Mouse (Mus musculus) ovary, adult 18-20 months (tissue): ENCODE results near the gene Abhd2.

Experiments
- DNase-seq: peaks from one replicate; pipeline ENCODE4 v3.0.0; 2022; ENCODE audit warnings: low spot score, mixed read lengths

Gene Abhd2

GRCm38 (mm10) chr7:79272789-79273718 is at the start of gene Abhd2:
Gene Abhd2, plus strand, starts transcription at chr7:79273199.
- DNase-seq, result peak; percentile 99

- no peak for DNase-seq
Observed at GRCm38 (mm10) chr7:79225477-79225876, 47.5 kb upstream of the Abhd2 start.

- DNase-seq, result no peak
Observed at GRCm38 (mm10) chr7:79226172-79226571, 46.8 kb upstream of the Abhd2 start.

- no peak for DNase-seq
Observed at GRCm38 (mm10) chr7:79226834-79227486, 46.0 kb upstream of the Abhd2 start.

- DNase-seq, result peak; percentile 35
Observed at GRCm38 (mm10) chr7:79228471-79228870, 44.5 kb upstream of the Abhd2 start.

- no peak for DNase-seq
Observed at GRCm38 (mm10) chr7:79231577-79231976, 41.4 kb upstream of the Abhd2 start.

- no peak for DNase-seq
Observed at GRCm38 (mm10) chr7:79232048-79232447, 41.0 kb upstream of the Abhd2 start.

GRCm38 (mm10) chr7:79238741-79239140 is 34.3 kb upstream of the Abhd2 start:
- no peak for DNase-seq

GRCm38 (mm10) chr7:79241931-79242625 is 30.9 kb upstream of the Abhd2 start:
- DNase-seq, result no peak

- no peak for DNase-seq
Observed at GRCm38 (mm10) chr7:79243236-79243635, 29.8 kb upstream of the Abhd2 start.

GRCm38 (mm10) chr7:79246039-79246670 is 26.8 kb upstream of the Abhd2 start:
- no peak for DNase-seq

GRCm38 (mm10) chr7:79247408-79247807 is 25.6 kb upstream of the Abhd2 start:
- DNase-seq, result no peak

- no peak for DNase-seq
Observed at GRCm38 (mm10) chr7:79247881-79248389, 25.1 kb upstream of the Abhd2 start.

- DNase-seq, result no peak
Observed at GRCm38 (mm10) chr7:79249581-79249980, 23.4 kb upstream of the Abhd2 start.

GRCm38 (mm10) chr7:79254248-79254888 is 18.6 kb upstream of the Abhd2 start:
- DNase-seq, result peak; percentile 36

GRCm38 (mm10) chr7:79255350-79255749 is 17.6 kb upstream of the Abhd2 start:
- DNase-seq, result no peak

GRCm38 (mm10) chr7:79255752-79256151 is 17.2 kb upstream of the Abhd2 start:
- DNase-seq, result no peak

- no peak for DNase-seq
Observed at GRCm38 (mm10) chr7:79256716-79257115, 16.3 kb upstream of the Abhd2 start.

- DNase-seq, result peak; percentile 20
Observed at GRCm38 (mm10) chr7:79258981-79259542, 13.9 kb upstream of the Abhd2 start.

GRCm38 (mm10) chr7:79262478-79262877 is 10.5 kb upstream of the Abhd2 start:
- DNase-seq, result peak; percentile 54

- DNase-seq, result no peak
Observed at GRCm38 (mm10) chr7:79263776-79264175, 9.2 kb upstream of the Abhd2 start.
